8 mouse cellular contexts compared by ENCODE assay signal in the genomic region with DNA sequence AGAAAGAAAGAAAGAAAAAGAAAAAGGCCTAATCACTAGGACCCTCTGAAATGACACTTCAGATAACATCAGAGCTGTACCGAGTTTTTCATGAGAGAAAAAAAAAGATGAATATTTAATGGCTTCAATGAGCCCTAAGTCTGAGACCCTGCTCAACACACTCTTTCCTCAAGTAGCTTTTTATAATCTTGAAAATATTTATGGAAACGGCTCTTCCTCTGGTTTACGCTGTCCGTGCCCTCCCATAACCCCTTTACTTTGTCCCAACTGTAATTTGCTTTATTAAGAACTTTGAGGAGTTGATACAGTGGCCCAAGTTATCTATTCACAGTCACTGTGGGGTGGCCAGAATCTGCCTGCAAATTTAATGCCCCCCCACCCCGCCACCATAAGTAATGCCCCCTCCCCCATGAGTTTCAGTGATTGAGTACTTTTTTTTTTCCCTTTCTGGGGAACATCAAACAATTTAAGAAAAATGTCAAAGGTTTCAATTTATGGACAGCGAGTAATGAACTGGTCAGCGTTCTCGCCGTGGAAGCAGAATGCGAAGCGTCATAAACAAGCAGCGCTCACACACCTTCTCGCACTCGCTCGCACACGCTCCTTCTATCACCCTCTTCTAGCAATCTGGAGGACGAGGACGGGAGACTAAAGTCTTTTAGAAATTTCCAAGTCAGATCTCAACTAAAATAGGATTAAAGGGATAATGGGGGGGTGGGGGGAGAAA.
DNase-seq lines count a peak whose midpoint lies in the region; ATAC-seq and TF ChIP-seq lines count a peak whose summit lies in the region.
"Had no signal": no experiment of that assay in that cellular context is flagged by ENCODE, and none has a peak within 500 bp of the region (broad histone marks: within the 10 kb centered on the region; RNA-seq: fewer than 3 reads in every experiment).

No protein-coding gene starts in this region.

- peaks cover 43% of the 10 kb centered on the region for H3K27me3 ChIP-seq in forebrain, embryonic 11.5 days (ENCODE audit: control insufficient read depth, insufficient read depth, low read length)
- peaks cover 52% of the 10 kb centered on the region for H3K27me3 ChIP-seq in hindbrain, postnatal 0 days (ENCODE audit: insufficient read depth, low read length)
- peaks cover 40% of the 10 kb centered on the region for H3K27me3 ChIP-seq in midbrain, embryonic 16.5 days (ENCODE audit: control insufficient read depth, insufficient read depth, low read depth, low read length)

- ATAC-seq in forebrain, embryonic 11.5 days (replicated peaks; ENCODE audit: low FRiP score) = no peak
- no peak for ATAC-seq in hindbrain, postnatal 0 days
- no peak for ATAC-seq in midbrain, embryonic 16.5 days

- H3K27ac ChIP-seq in forebrain, embryonic 11.5 days (ENCODE audit: low read depth, low read length) = no peak overlapping the region
- H3K27ac ChIP-seq in hindbrain, postnatal 0 days = no peak overlapping the region
- no peak overlapping the region for H3K27ac ChIP-seq in midbrain, embryonic 16.5 days (ENCODE audit: low read length)
- H3K27ac ChIP-seq: macrophage had no signal

- WGBS in lung, adult 2 months = 20% methylated on average over 18 of the region's 18 CpGs
- 8% methylated on average over 18 of the region's 18 CpGs for WGBS in forebrain, embryonic 11.5 days
- WGBS in hindbrain, postnatal 0 days = 11% methylated on average over 18 of the region's 18 CpGs
- WGBS in midbrain, embryonic 16.5 days = 10% methylated on average over 18 of the region's 18 CpGs

- intact Hi-C loops in left cerebral cortex, postnatal 4 days (cut with DNase I) = loop anchor here (5.0 kb wide), 3 partner anchors 94 to 811 kb away; a partner anchor contains a TSS

- peaks cover 7% of the 10 kb centered on the region for H3K4me1 ChIP-seq in lung, adult 2 months (ENCODE audit: control insufficient read depth, insufficient read depth, low read length)
- H3K4me1 ChIP-seq in forebrain, embryonic 11.5 days (replicated peaks; ENCODE audit: control insufficient read depth, insufficient read depth, low read length) = 0 out of 2 replicates have a peak, but pooled peaks cover 2% of the 10 kb centered on the region
- H3K4me1 ChIP-seq in hindbrain, postnatal 0 days (ENCODE audit: insufficient read depth, low read length) = no peaks in the 10 kb centered on the region
- H3K4me1 ChIP-seq in midbrain, embryonic 16.5 days (ENCODE audit: control insufficient read depth, insufficient read depth, low read length) = peaks cover 4% of the 10 kb centered on the region

- no peak for DNase-seq in lung, adult 2 months
- no peak for DNase-seq in lung, postnatal 10 days
- DNase-seq in forebrain, embryonic 11.5 days (ENCODE audit: low spot score) = peak; percentile 57
- no peak for DNase-seq in hindbrain, postnatal 0 days (ENCODE audit: low spot score)
- DNase-seq in T-cell, adult 2 months (ENCODE audit: low spot score) = no peak
- no peak for DNase-seq in left cerebral cortex, postnatal 4 days

- H3K9me3 ChIP-seq in forebrain, embryonic 11.5 days (ENCODE audit: control insufficient read depth, low read length) = no peaks in the 10 kb centered on the region
- no peaks in the 10 kb centered on the region for H3K9me3 ChIP-seq in hindbrain, postnatal 0 days (ENCODE audit: low read length)
- no peaks in the 10 kb centered on the region for H3K9me3 ChIP-seq in midbrain, embryonic 16.5 days (replicated peaks; ENCODE audit: control insufficient read depth, low read length, poor library complexity, severe bottlenecking)

- TF ChIP-seq POLR2A in lung, adult 2 months (IDR thresholded peaks at IDR 0.05; ENCODE audit: borderline replicate concordance, extremely low read depth, low read depth, low read length) = no peak

- TF ChIP-seq CTCF in lung, adult 2 months (IDR thresholded peaks at IDR 0.05; ENCODE audit: insufficient read depth, low read length) = no peak
- TF ChIP-seq CTCF in hindbrain, postnatal 0 days (IDR thresholded peaks at IDR 0.05; ENCODE audit: low read depth) = no peak

- no peak overlapping the region for H3K9ac ChIP-seq in forebrain, embryonic 11.5 days (ENCODE audit: low read length)
- H3K9ac ChIP-seq in hindbrain, postnatal 0 days (replicated peaks; ENCODE audit: low read length) = no peak overlapping the region
- no peak overlapping the region for H3K9ac ChIP-seq in midbrain, embryonic 16.5 days (ENCODE audit: low read depth, low read length)

- peak overlapping the region; percentile 34 for H3K4me3 ChIP-seq in lung, adult 2 months (replicated peaks; ENCODE audit: extremely low read depth, low read depth, low read length)
- H3K4me3 ChIP-seq in forebrain, embryonic 11.5 days (ENCODE audit: low read depth, low read length) = peak overlapping the region; percentile 10; the same call in 1 of the 2 replicates
- no peak overlapping the region for H3K4me3 ChIP-seq in hindbrain, postnatal 0 days (ENCODE audit: low read length)
- no peak overlapping the region for H3K4me3 ChIP-seq in midbrain, embryonic 16.5 days (ENCODE audit: low read depth, low read length)

- no peaks in the 10 kb centered on the region for H3K36me3 ChIP-seq in forebrain, embryonic 11.5 days (ENCODE audit: control insufficient read depth, insufficient read depth, low read length)
- H3K36me3 ChIP-seq in hindbrain, postnatal 0 days (ENCODE audit: insufficient read depth, low read length) = no peaks in the 10 kb centered on the region
- H3K36me3 ChIP-seq in midbrain, embryonic 16.5 days (ENCODE audit: control insufficient read depth, insufficient read depth, low read length) = no peaks in the 10 kb centered on the region

- peak overlapping the region; percentile 47 for H3K4me2 ChIP-seq in forebrain, embryonic 11.5 days (ENCODE audit: low read depth, low read length, severe bottlenecking)
- H3K4me2 ChIP-seq in hindbrain, postnatal 0 days (ENCODE audit: low read depth, low read length) = peak overlapping the region; percentile 25; the same call in 1 of the 2 replicates
- peak overlapping the region; percentile 25 for H3K4me2 ChIP-seq in midbrain, embryonic 16.5 days (ENCODE audit: low read length)

Comparison
In these comparisons a context has a peak if more than half of its experiments do, and no peak if none do; other contexts are left out.
1. H3K4me3 ChIP-seq: peak in lung, adult 2 months (single experiment) and forebrain, embryonic 11.5 days (single experiment); none in hindbrain, postnatal 0 days (single experiment) and midbrain, embryonic 16.5 days (single experiment).
2. Peak in every context shown above with its lines, with median percentiles within 50 percentile points of each other: H3K4me2 ChIP-seq.